Mouse (Mus musculus): ENCODE data around the gene Slc35c1. TPM values are rescaled to one million over a fixed set of nuclear protein-coding genes. Genes with fewer than 3 reads are reported as not detected.
"Not testable (repeated sequence)": the region's sequence is repeated elsewhere in the genome, so short reads cannot be mapped to it uniquely, and the experiment has no call there.

Slc35c1 gene
- total RNA-seq, 2 experiments from 2014 or later: 22.2 to 24.2 TPM

- intact Hi-C loops (cut with DNase I): no loop called here
- DNase-seq (ENCODE audit: extremely low spot score in 1 of 2, low spot score in 2 of 2): no peak
Measured at GRCm38 (mm10) chr2:92478313-92478688, 18.0 kb upstream of the Slc35c1 start.

- intact Hi-C loops (cut with DNase I): no loop called here
- peak in 1 of 2 experiments; percentile 61 for DNase-seq (ENCODE audit: extremely low spot score in 1 of 2, low spot score in 2 of 2)
Measured at GRCm38 (mm10) chr2:92477672-92478312, 17.5 kb upstream of the Slc35c1 start.

GRCm38 (mm10) chr2:92476580-92476979 is 16.2 kb upstream of the Slc35c1 start:
- DNase-seq (ENCODE audit: extremely low spot score in 1 of 2, low spot score in 2 of 2); intact Hi-C loops (cut with DNase I): not testable (repeated sequence)

GRCm38 (mm10) chr2:92475711-92476110 is 15.4 kb upstream of the Slc35c1 start:
- DNase-seq (ENCODE audit: extremely low spot score in 1 of 2, low spot score in 2 of 2): no peak
- intact Hi-C loops (cut with DNase I): no loop called here

- DNase-seq (ENCODE audit: extremely low spot score in 1 of 2, low spot score in 2 of 2): no peak
- intact Hi-C loops (cut with DNase I): no loop called here
Measured at GRCm38 (mm10) chr2:92474920-92475319, 14.6 kb upstream of the Slc35c1 start.

GRCm38 (mm10) chr2:92471886-92472670 is 11.7 kb upstream of the Slc35c1 start:
- DNase-seq (ENCODE audit: extremely low spot score in 1 of 2, low spot score in 2 of 2): no peak
- intact Hi-C loops (cut with DNase I): no loop called here

- no peak for DNase-seq (ENCODE audit: extremely low spot score in 1 of 2, low spot score in 2 of 2)
- intact Hi-C loops (cut with DNase I): no loop called here
Measured at GRCm38 (mm10) chr2:92464690-92465089, 4.4 kb upstream of the Slc35c1 start.

- DNase-seq (ENCODE audit: extremely low spot score in 1 of 2, low spot score in 2 of 2): no peak
- intact Hi-C loops (cut with DNase I): no loop called here
Measured at GRCm38 (mm10) chr2:92461215-92461614, 877 bp upstream of the Slc35c1 start.

- intact Hi-C loops (cut with DNase I): no loop called here
- peak; percentile 70 to 87 for DNase-seq (ENCODE audit: extremely low spot score in 1 of 2, low spot score in 2 of 2)
Measured at GRCm38 (mm10) chr2:92459141-92459920, 1.0 kb downstream of the Slc35c1 start.

GRCm38 (mm10) chr2:92458481-92458880 is 1.9 kb downstream of the Slc35c1 start:
- no peak for DNase-seq (ENCODE audit: extremely low spot score in 1 of 2, low spot score in 2 of 2)
- intact Hi-C loops (cut with DNase I): no loop called here

- DNase-seq (ENCODE audit: extremely low spot score in 1 of 2, low spot score in 2 of 2): peak in 1 of 2 experiments; percentile 45
- intact Hi-C loops (cut with DNase I): no loop called here
Measured at GRCm38 (mm10) chr2:92456970-92457530, 3.3 kb downstream of the Slc35c1 start.

GRCm38 (mm10) chr2:92455704-92456103 is 4.6 kb downstream of the Slc35c1 start:
- intact Hi-C loops (cut with DNase I): no loop called here

GRCm38 (mm10) chr2:92454166-92454565 is 6.2 kb downstream of the Slc35c1 start:
- intact Hi-C loops (cut with DNase I): no loop called here
- DNase-seq (ENCODE audit: extremely low spot score in 1 of 2, low spot score in 2 of 2): no peak

More at GRCm38 (mm10) chr2:92455704-92456103, 4.6 kb downstream of the Slc35c1 start:
- no peak for DNase-seq (ENCODE audit: extremely low spot score in 1 of 2, low spot score in 2 of 2)

GRCm38 (mm10) chr2:92451126-92451525 is 9.2 kb downstream of the Slc35c1 start:
- intact Hi-C loops (cut with DNase I): no loop called here
- DNase-seq (ENCODE audit: extremely low spot score in 1 of 2, low spot score in 2 of 2): no peak

- no peak for DNase-seq (ENCODE audit: extremely low spot score in 1 of 2, low spot score in 2 of 2)
- intact Hi-C loops (cut with DNase I): no loop called here
Measured at GRCm38 (mm10) chr2:92447121-92447740, 13.1 kb downstream of the Slc35c1 start.

- no peak for DNase-seq (ENCODE audit: extremely low spot score in 1 of 2, low spot score in 2 of 2)
- intact Hi-C loops (cut with DNase I): no loop called here
Measured at GRCm38 (mm10) chr2:92446656-92447055, 13.7 kb downstream of the Slc35c1 start.

GRCm38 (mm10) chr2:92445890-92446289 is 14.4 kb downstream of the Slc35c1 start:
- intact Hi-C loops (cut with DNase I): no loop called here
- no peak for DNase-seq (ENCODE audit: extremely low spot score in 1 of 2, low spot score in 2 of 2)

- intact Hi-C loops (cut with DNase I): no loop called here
Measured at GRCm38 (mm10) chr2:92444376-92444775, 16.0 kb downstream of the Slc35c1 start.

GRCm38 (mm10) chr2:92443313-92443712 is 17.0 kb downstream of the Slc35c1 start:
- no peak for DNase-seq (ENCODE audit: extremely low spot score in 1 of 2, low spot score in 2 of 2)
- intact Hi-C loops (cut with DNase I): no loop called here

More at GRCm38 (mm10) chr2:92444376-92444775, 16.0 kb downstream of the Slc35c1 start:
- no peak for DNase-seq (ENCODE audit: extremely low spot score in 1 of 2, low spot score in 2 of 2)
